Mouse (Mus musculus) MEL (cell line): Measurements from ENCODE around the gene Hipk3.

Experiments
- CTCF ChIP-seq, 3 experiments: IDR thresholded peaks in 2 of 3; conservative IDR thresholded peaks in 1 of 3; 2 replicates each; pipeline ENCODE4 v1.5.1; 2011 to 2012; ENCODE audit warnings: low read length in 3 of 3, low read depth in 2 of 3, mild to moderate bottlenecking in 2 of 3, improper control_type of control experiment in 1 of 3, inconsistent platforms in 1 of 3, mixed read lengths in 1 of 3, moderate library complexity in 1 of 3; ENCODE audit not compliant: control insufficient read depth in 1 of 3, insufficient read depth in 1 of 3, poor library complexity in 1 of 3, severe bottlenecking in 1 of 3
- ELF1 ChIP-seq: IDR thresholded peaks from 2 replicates; pipeline ENCODE4 v1.6.1; 2014; ENCODE audit warnings: low read depth, mild to moderate bottlenecking, inconsistent platforms, low read length, improper control_type of control experiment, moderate library complexity
- EP300 ChIP-seq, 2 experiments: IDR thresholded peaks; 2 replicates each; pipeline ENCODE4 v1.6.1; 2011; ENCODE audit warnings: improper control_type of control experiment in 2 of 2, low read length in 2 of 2, low read depth in 1 of 2, mild to moderate bottlenecking in 1 of 2
- GATA1 ChIP-seq: IDR thresholded peaks from 2 replicates; pipeline ENCODE4 v1.6.1; 2011; ENCODE audit warnings: low read depth, low read length, improper control_type of control experiment
- JUND ChIP-seq: IDR thresholded peaks from 2 replicates; pipeline ENCODE4 v1.6.1; 2011; ENCODE audit warnings: low read depth, mild to moderate bottlenecking, improper control_type of control experiment, low read length
- MXI1 ChIP-seq: IDR thresholded peaks from 2 replicates; pipeline ENCODE4 v1.6.1; 2011; ENCODE audit warnings: mild to moderate bottlenecking, low read depth, low read length, improper control_type of control experiment
- MYC ChIP-seq: IDR thresholded peaks from 2 replicates; pipeline ENCODE4 v1.6.1; 2011; ENCODE audit warnings: low read depth, mild to moderate bottlenecking, low read length, improper control_type of control experiment, moderate library complexity
- NELFE ChIP-seq: IDR thresholded peaks from 2 replicates; pipeline ENCODE4 v1.6.1; 2011; ENCODE audit warnings: low read depth, low read length, improper control_type of control experiment
- POLR2A ChIP-seq, 2 experiments: IDR thresholded peaks; 2 replicates each; pipeline ENCODE4 v1.6.1; 2011 to 2012; ENCODE audit warnings: low read length in 2 of 2, mild to moderate bottlenecking in 2 of 2, control low read depth in 1 of 2, improper control_type of control experiment in 1 of 2, low read depth in 1 of 2, moderate library complexity in 1 of 2; ENCODE audit not compliant: control insufficient read depth in 1 of 2, insufficient read depth in 1 of 2, poor library complexity in 1 of 2
- UBTF ChIP-seq: IDR thresholded peaks from 2 replicates; pipeline ENCODE4 v1.6.1; 2012; ENCODE audit warnings: low read depth, mild to moderate bottlenecking, inconsistent platforms, low read length, improper control_type of control experiment, moderate library complexity, borderline replicate concordance; ENCODE audit not compliant: insufficient read depth
- ZNF384 ChIP-seq: IDR thresholded peaks from 2 replicates; pipeline ENCODE4 v1.6.1; 2012; ENCODE audit warnings: low read depth, mild to moderate bottlenecking, inconsistent platforms, low read length, improper control_type of control experiment

GRCm38 (mm10) chr2:104385941-104386340 lies 108.3 kb downstream of the Hipk3 start:
- TF ChIP-seq CTCF (IDR thresholded peaks at IDR 0.05 in 2 of 3, conservative IDR thresholded peaks at IDR 0.05 in 1 of 3; ENCODE audit: control insufficient read depth in 1 of 3, insufficient read depth in 1 of 3, low read depth in 2 of 3, low read length in 3 of 3, poor library complexity in 1 of 3, severe bottlenecking in 1 of 3) (no peak), POLR2A (IDR thresholded peaks at IDR 0.05; ENCODE audit: control insufficient read depth in 1 of 2, insufficient read depth in 1 of 2, low read depth in 1 of 2, low read length in 2 of 2, poor library complexity in 1 of 2) (no peak), ELF1 (no peak), UBTF (no peak), MYC (no peak), MXI1 (no peak), ZNF384 (no peak), GATA1 (no peak), NELFE (no peak), JUND (no peak), EP300 (IDR thresholded peaks at IDR 0.05; ENCODE audit: low read depth in 1 of 2, low read length in 2 of 2) (no peak)
